Mouse (Mus musculus) heart, embryonic 12.5 days (tissue): ENCODE measurements at regions not wholly inside any gene's neighbourhood (a gene's known extent, or its start where the extent isn't known, plus 50 kb on each side); places are given as distances from the start of the nearest gene placed in this dataset.

ENCODE experiments used
- ATAC-seq: fragments of 200-750 bp; cut with Nextera tagmentation; 2 replicates; pipeline ENCODE4 v1.8.0; 2017; ENCODE audit warnings: moderate TSS enrichment, moderate library complexity; ENCODE audit not compliant: insufficient number of reproducible peaks, low FRiP score
- H3K27ac ChIP-seq: fragments of 300-500 bp; sonication (generic); 2 replicates; pipeline ENCODE4 v1.5.1; 2016; ENCODE audit warnings: mild to moderate bottlenecking, moderate library complexity; ENCODE audit not compliant: poor library complexity, severe bottlenecking
- H3K27me3 ChIP-seq: fragments of 300-500 bp; sonication (generic); replicated peaks from 2 replicates; pipeline ENCODE4 v1.6.1; 2016; ENCODE audit warnings: mild to moderate bottlenecking, moderate library complexity
- H3K36me3 ChIP-seq: fragments of 300-500 bp; sonication (generic); 2 replicates; pipeline ENCODE4 v1.6.1; 2016; ENCODE audit warnings: mild to moderate bottlenecking, moderate library complexity
- H3K4me1 ChIP-seq: fragments of 300-500 bp; sonication (generic); replicated peaks from 2 replicates; pipeline ENCODE4 v1.6.1; 2016; ENCODE audit warnings: mild to moderate bottlenecking
- H3K4me2 ChIP-seq: fragments of 300-500 bp; sonication (generic); 2 replicates; pipeline ENCODE4 v1.6.1; 2016; ENCODE audit warnings: mild to moderate bottlenecking, moderate library complexity
- H3K4me3 ChIP-seq: fragments of 300-500 bp; sonication (generic); 2 replicates; pipeline ENCODE4 v1.5.1; 2016; ENCODE audit warnings: mild to moderate bottlenecking
- H3K9ac ChIP-seq: fragments of 300-500 bp; sonication (generic); 2 replicates; pipeline ENCODE4 v1.6.1; 2016; ENCODE audit warnings: mild to moderate bottlenecking, moderate library complexity
- H3K9me3 ChIP-seq: fragments of 300-500 bp; sonication (generic); replicated peaks from 2 replicates; pipeline ENCODE4 v1.6.1; 2016; ENCODE audit warnings: mild to moderate bottlenecking, moderate library complexity
- whole genome bisulfite sequencing: fragments of 180-500 bp; shearing (Covaris S2); methylation state at CpG from one replicate; pipeline ENCODE4 v1.1.7; 2016; 5-methylcytosine and 5-hydroxymethylcytosine counted together

GRCm38 (mm10) chr2:15150823-15151222 lies 96.0 kb upstream of the Nsun6 start:
- no peak overlapping the region for H3K9ac ChIP-seq
- no peak overlapping the region for H3K4me2 ChIP-seq
- H3K9me3 ChIP-seq, result no peaks in the 10 kb centered on the region
- H3K4me1 ChIP-seq, result no peaks in the 10 kb centered on the region
- no peaks in the 10 kb centered on the region for H3K36me3 ChIP-seq
- H3K27me3 ChIP-seq, result no peaks in the 10 kb centered on the region
- no peak overlapping the region for H3K27ac ChIP-seq
- ATAC-seq, result no peak
- 97% methylated on average over 1 of the region's 1 CpGs for WGBS
- no peak overlapping the region for H3K4me3 ChIP-seq

- Histone ChIP-seq H3K27me3 (no peaks in the 10 kb centered on the region), H3K4me3 (no peak overlapping the region), H3K4me2 (no peak overlapping the region), H3K4me1 (no peaks in the 10 kb centered on the region), H3K9me3 (no peaks in the 10 kb centered on the region), H3K9ac (no peak overlapping the region), H3K36me3 (no peaks in the 10 kb centered on the region), H3K27ac (no peak overlapping the region)
- WGBS, result 46% methylated on average over 1 of the region's 1 CpGs
- no peak for ATAC-seq
Measured at GRCm38 (mm10) chr2:15148381-15148780, 93.5 kb upstream of the Nsun6 start.

- H3K36me3 ChIP-seq, result no peaks in the 10 kb centered on the region
- H3K9ac ChIP-seq, result no peak overlapping the region
- H3K4me1 ChIP-seq, result no peaks in the 10 kb centered on the region
- no peaks in the 10 kb centered on the region for H3K9me3 ChIP-seq
- H3K27ac ChIP-seq, result no peak overlapping the region
- H3K27me3 ChIP-seq, result no peaks in the 10 kb centered on the region
- no peak for ATAC-seq
- no peak overlapping the region for H3K4me3 ChIP-seq
- no peak overlapping the region for H3K4me2 ChIP-seq
Measured at GRCm38 (mm10) chr2:15146986-15147385, 92.1 kb upstream of the Nsun6 start.

GRCm38 (mm10) chr2:15146414-15146813 lies 91.5 kb upstream of the Nsun6 start:
- Histone ChIP-seq H3K27me3 (no peaks in the 10 kb centered on the region), H3K4me1 (no peaks in the 10 kb centered on the region), H3K9ac (no peak overlapping the region), H3K4me3 (no peak overlapping the region), H3K36me3 (no peaks in the 10 kb centered on the region), H3K4me2 (no peak overlapping the region), H3K9me3 (no peaks in the 10 kb centered on the region), H3K27ac (no peak overlapping the region)
- WGBS, result 71% methylated on average over 1 of the region's 1 CpGs
- ATAC-seq, result no peak

- no peak for ATAC-seq
- Histone ChIP-seq H3K27ac (no peak overlapping the region), H3K9ac (no peak overlapping the region), H3K4me2 (no peak overlapping the region), H3K4me3 (no peak overlapping the region), H3K4me1 (no peaks in the 10 kb centered on the region), H3K27me3 (no peaks in the 10 kb centered on the region), H3K36me3 (no peaks in the 10 kb centered on the region), H3K9me3 (no peaks in the 10 kb centered on the region)
- 93% methylated on average over 2 of the region's 2 CpGs for WGBS
Measured at GRCm38 (mm10) chr2:15144781-15145180, 89.9 kb upstream of the Nsun6 start.

GRCm38 (mm10) chr2:15139877-15140276 lies 85.0 kb upstream of the Nsun6 start:
- Histone ChIP-seq H3K27me3 (no peaks in the 10 kb centered on the region), H3K27ac (no peak overlapping the region), H3K36me3 (no peaks in the 10 kb centered on the region), H3K9me3 (no peaks in the 10 kb centered on the region), H3K4me3 (no peak overlapping the region), H3K4me2 (no peak overlapping the region), H3K9ac (no peak overlapping the region), H3K4me1 (no peaks in the 10 kb centered on the region)
- ATAC-seq, result no peak
- 71% methylated on average over 2 of the region's 2 CpGs for WGBS
